Mouse (Mus musculus): Measurements from ENCODE around the gene Zfp821. TPM values are rescaled to one million over a fixed set of nuclear protein-coding genes. Genes with fewer than 3 reads are reported as not detected.

Zfp821 gene
- total and polyA plus RNA-seq, 3 experiments: 4.3 to 7.0 (median 4.9) TPM

- intact Hi-C loops (cut with DNase I): loop anchor here (1.0 to 5.0 kb wide), 4 partner anchors 13 to 175 kb away; partner anchors contain the start of genes Ap1g1, Dhodh, Phlpp2 and Zfp821
- WGBS: under 1% methylated on average over 38 of the region's 38 CpGs
- TF ChIP-seq POLR2A (IDR thresholded peaks at IDR 0.05; ENCODE audit: insufficient read depth, low read depth, low read length): no peak
- no peak for TF ChIP-seq EP300 (IDR thresholded peaks at IDR 0.05; ENCODE audit: insufficient read depth, low read depth, low read length)
- TF ChIP-seq CTCF (IDR thresholded peaks at IDR 0.05): no peak
- peaks cover 6% of the 10 kb centered on the region for H3K79me2 ChIP-seq (replicated peaks; ENCODE audit: control insufficient read depth, insufficient read depth, low read length)
- H3K27me3 ChIP-seq (ENCODE audit: control insufficient read depth, insufficient read depth, low read length): no peaks in the 10 kb centered on the region
- H3K27ac ChIP-seq: peak overlapping the region; percentile 95
- H3K36me3 ChIP-seq (ENCODE audit: control insufficient read depth, insufficient read depth, low read length): peaks cover 2% of the 10 kb centered on the region; the same call in 1 of the 2 replicates
- no peak for DNase-seq
- H3K4me3 ChIP-seq: peak overlapping the region; percentile 89
- peak overlapping the region; percentile 93 for H3K9ac ChIP-seq (ENCODE audit: low read depth, low read length)
- H3K4me1 ChIP-seq (ENCODE audit: control insufficient read depth, insufficient read depth, low read length): peaks cover 7% of the 10 kb centered on the region
Observed at GRCm38 (mm10) chr8:109692443-109693145, 12.8 kb upstream of the Zfp821 start.

- H3K4me1 ChIP-seq (ENCODE audit: control insufficient read depth, insufficient read depth, low read length): peaks cover 7% of the 10 kb centered on the region
- peak; percentile 98 for DNase-seq
- WGBS: under 1% methylated on average over 57 of the region's 57 CpGs
- peaks cover 2% of the 10 kb centered on the region; the same call in 1 of the 2 replicates for H3K36me3 ChIP-seq (ENCODE audit: control insufficient read depth, insufficient read depth, low read length)
- no peaks in the 10 kb centered on the region for H3K27me3 ChIP-seq (ENCODE audit: control insufficient read depth, insufficient read depth, low read length)
- peak within 1 kb of the TSS; percentile 89 for H3K4me3 ChIP-seq
- H3K27ac ChIP-seq: peak within 1 kb of the TSS; percentile 95
- H3K79me2 ChIP-seq (replicated peaks; ENCODE audit: control insufficient read depth, insufficient read depth, low read length): peaks cover 4% of the 10 kb centered on the region
- TF ChIP-seq CTCF (IDR thresholded peaks at IDR 0.05): no peak
- TF ChIP-seq POLR2A (IDR thresholded peaks at IDR 0.05; ENCODE audit: insufficient read depth, low read depth, low read length): peak; percentile 95
- TF ChIP-seq EP300 (IDR thresholded peaks at IDR 0.05; ENCODE audit: insufficient read depth, low read depth, low read length): peak; percentile 98
- intact Hi-C loops (cut with DNase I): loop anchor here (1.0 to 5.0 kb wide), 4 partner anchors 12 to 174 kb away; partner anchors contain the start of genes Ap1g1, Dhodh, Phlpp2 and Zfp821
- peak within 1 kb of the TSS; percentile 93 for H3K9ac ChIP-seq (ENCODE audit: low read depth, low read length)
Observed at GRCm38 (mm10) chr8:109693146-109693900, 12.0 kb upstream of the Zfp821 start, which contains the start of gene Ist1. Gene Ist1, minus strand, starts transcription at chr8:109693260.

GRCm38 (mm10) chr8:109694154-109694553, 11.2 kb upstream of the Zfp821 start:
- H3K4me1 ChIP-seq (ENCODE audit: control insufficient read depth, insufficient read depth, low read length): peaks cover 7% of the 10 kb centered on the region
- no peak for DNase-seq
- intact Hi-C loops (cut with DNase I): loop anchor here (5.0 kb wide), 2 partner anchors 87 to 173 kb away; partner anchors contain the start of genes Dhodh and Phlpp2
- WGBS: 65% methylated on average over 6 of the region's 6 CpGs
- no peak overlapping the region; the same call in 1 of the 2 replicates for H3K4me3 ChIP-seq
- peaks cover 4% of the 10 kb centered on the region for H3K79me2 ChIP-seq (replicated peaks; ENCODE audit: control insufficient read depth, insufficient read depth, low read length)
- no peak overlapping the region for H3K9ac ChIP-seq (ENCODE audit: low read depth, low read length)
- no peaks in the 10 kb centered on the region for H3K27me3 ChIP-seq (ENCODE audit: control insufficient read depth, insufficient read depth, low read length)
- no peak overlapping the region for H3K27ac ChIP-seq
- TF ChIP-seq CTCF (IDR thresholded peaks at IDR 0.05) (no peak), POLR2A (IDR thresholded peaks at IDR 0.05; ENCODE audit: insufficient read depth, low read depth, low read length) (no peak), EP300 (IDR thresholded peaks at IDR 0.05; ENCODE audit: insufficient read depth, low read depth, low read length) (no peak)
- peaks cover 2% of the 10 kb centered on the region; the same call in 1 of the 2 replicates for H3K36me3 ChIP-seq (ENCODE audit: control insufficient read depth, insufficient read depth, low read length)

GRCm38 (mm10) chr8:109697754-109698153, 7.6 kb upstream of the Zfp821 start:
- Histone ChIP-seq H3K4me1 (ENCODE audit: control insufficient read depth, insufficient read depth, low read length) (no peaks in the 10 kb centered on the region), H3K4me3 (no peak overlapping the region), H3K27ac (no peak overlapping the region), H3K9ac (ENCODE audit: low read depth, low read length) (no peak overlapping the region), H3K36me3 (ENCODE audit: control insufficient read depth, insufficient read depth, low read length) (no peaks in the 10 kb centered on the region), H3K27me3 (ENCODE audit: control insufficient read depth, insufficient read depth, low read length) (no peaks in the 10 kb centered on the region), H3K79me2 (replicated peaks; ENCODE audit: control insufficient read depth, insufficient read depth, low read length) (peaks cover under 1% of the 10 kb centered on the region)
- TF ChIP-seq POLR2A (IDR thresholded peaks at IDR 0.05; ENCODE audit: insufficient read depth, low read depth, low read length) (no peak), CTCF (IDR thresholded peaks at IDR 0.05) (no peak)
- DNase-seq: no peak
- 83% methylated on average over 1 of the region's 1 CpGs for WGBS
- intact Hi-C loops (cut with DNase I): no loop called here

- DNase-seq: no peak
- 66% methylated on average over 3 of the region's 3 CpGs for WGBS
- intact Hi-C loops (cut with DNase I): no loop called here
- no peaks in the 10 kb centered on the region for H3K79me2 ChIP-seq (replicated peaks; ENCODE audit: control insufficient read depth, insufficient read depth, low read length)
- H3K4me1 ChIP-seq (ENCODE audit: control insufficient read depth, insufficient read depth, low read length): no peaks in the 10 kb centered on the region
- no peak overlapping the region for H3K4me3 ChIP-seq
- no peaks in the 10 kb centered on the region for H3K36me3 ChIP-seq (ENCODE audit: control insufficient read depth, insufficient read depth, low read length)
- no peak overlapping the region for H3K9ac ChIP-seq (ENCODE audit: low read depth, low read length)
- TF ChIP-seq POLR2A (IDR thresholded peaks at IDR 0.05; ENCODE audit: insufficient read depth, low read depth, low read length) (no peak), EP300 (IDR thresholded peaks at IDR 0.05; ENCODE audit: insufficient read depth, low read depth, low read length) (no peak), CTCF (IDR thresholded peaks at IDR 0.05) (no peak)
- H3K27me3 ChIP-seq (ENCODE audit: control insufficient read depth, insufficient read depth, low read length): no peaks in the 10 kb centered on the region
- H3K27ac ChIP-seq: no peak overlapping the region
Observed at GRCm38 (mm10) chr8:109698477-109698876, 6.9 kb upstream of the Zfp821 start.

Measured in heart, adult 2 months (tissue).